Mouse (Mus musculus): ENCODE results near the gene Klk1b1.
A peak's percentile ranks its signal among the peaks of the same experiment; 100 is the strongest.
"Not testable (repeated sequence)": the region's sequence is repeated elsewhere in the genome, so short reads cannot be mapped to it uniquely, and the experiment has no call there.

Gene Klk1b1

GRCm38 (mm10) chr7:43966451-43966850, at the start of gene Klk1b1:
Gene Klk1b1 (plus strand): TSS chr7:43966751.
- DNase-seq (ENCODE audit: low spot score in 2 of 2), result no peak

GRCm38 (mm10) chr7:43918426-43918825, 48.1 kb upstream of the Klk1b1 start:
- DNase-seq (ENCODE audit: low spot score in 2 of 2), result no peak

- no peak for DNase-seq (ENCODE audit: low spot score in 2 of 2)
These were observed 47.7 kb upstream of the Klk1b1 start for GRCm38 (mm10) chr7:43918871-43919270.

GRCm38 (mm10) chr7:43919559-43920451, 46.7 kb upstream of the Klk1b1 start:
- DNase-seq (ENCODE audit: low spot score in 2 of 2), result peak; percentile 51 to 73

GRCm38 (mm10) chr7:43920582-43920981, 46.0 kb upstream of the Klk1b1 start:
- no peak for DNase-seq (ENCODE audit: low spot score in 2 of 2)

- no peak for DNase-seq (ENCODE audit: low spot score in 2 of 2)
These were observed 45.5 kb upstream of the Klk1b1 start for GRCm38 (mm10) chr7:43921087-43921486.

GRCm38 (mm10) chr7:43921941-43922340, 44.6 kb upstream of the Klk1b1 start:
- DNase-seq (ENCODE audit: low spot score in 2 of 2), result no peak

- DNase-seq (ENCODE audit: low spot score in 2 of 2), result no peak
These were observed 40.6 kb upstream of the Klk1b1 start for GRCm38 (mm10) chr7:43925985-43926384.

GRCm38 (mm10) chr7:43928521-43928920, 38.0 kb upstream of the Klk1b1 start:
- no peak for DNase-seq (ENCODE audit: low spot score in 2 of 2)

GRCm38 (mm10) chr7:43932337-43932736, 34.2 kb upstream of the Klk1b1 start:
- no peak for DNase-seq (ENCODE audit: low spot score in 2 of 2)

GRCm38 (mm10) chr7:43933440-43933839, 33.1 kb upstream of the Klk1b1 start, which contains the start of gene Klk15:
Gene Klk15 (plus strand): TSS chr7:43933740.
- no peak for DNase-seq (ENCODE audit: low spot score in 2 of 2)

- no peak for DNase-seq (ENCODE audit: low spot score in 2 of 2)
These were observed 31.8 kb upstream of the Klk1b1 start for GRCm38 (mm10) chr7:43934747-43935146.

GRCm38 (mm10) chr7:43936551-43936950, 30.0 kb upstream of the Klk1b1 start:
- DNase-seq (ENCODE audit: low spot score in 2 of 2), result no peak

GRCm38 (mm10) chr7:43942293-43942692, 24.3 kb upstream of the Klk1b1 start:
- not testable (repeated sequence) for DNase-seq (ENCODE audit: low spot score in 2 of 2)

GRCm38 (mm10) chr7:43944727-43945264, 21.8 kb upstream of the Klk1b1 start:
- DNase-seq (ENCODE audit: low spot score in 2 of 2), result no peak

GRCm38 (mm10) chr7:43950364-43950763, 16.2 kb upstream of the Klk1b1 start, which contains the start of gene Klk1b8:
Gene Klk1b8 (plus strand): TSS chr7:43950664.
- no peak for DNase-seq (ENCODE audit: low spot score in 2 of 2)

GRCm38 (mm10) chr7:43952703-43953102, 13.8 kb upstream of the Klk1b1 start:
- peak; percentile 3 to 5 for DNase-seq (ENCODE audit: low spot score in 2 of 2)

- no peak for DNase-seq (ENCODE audit: low spot score in 2 of 2)
These were observed 507 bp downstream of the Klk1b1 start for GRCm38 (mm10) chr7:43967058-43967457.

GRCm38 (mm10) chr7:43967612-43968011, 1.1 kb downstream of the Klk1b1 start:
- no peak for DNase-seq (ENCODE audit: low spot score in 2 of 2)

GRCm38 (mm10) chr7:43975761-43976160, 9.2 kb downstream of the Klk1b1 start, which contains the start of gene Klk1b9:
Gene Klk1b9 (plus strand): TSS chr7:43976061.
- DNase-seq (ENCODE audit: low spot score in 2 of 2), result not testable (repeated sequence)

GRCm38 (mm10) chr7:43985657-43986056, 19.1 kb downstream of the Klk1b1 start:
- no peak for DNase-seq (ENCODE audit: low spot score in 2 of 2)

- DNase-seq (ENCODE audit: low spot score in 2 of 2), result not testable (repeated sequence)
These were observed 28.3 kb downstream of the Klk1b1 start for GRCm38 (mm10) chr7:43994821-43995220.

GRCm38 (mm10) chr7:43995577-43995976, 29.0 kb downstream of the Klk1b1 start, which contains the start of gene Klk1b11:
Gene Klk1b11 (plus strand): TSS chr7:43995877.
- not testable (repeated sequence) for DNase-seq (ENCODE audit: low spot score in 2 of 2)

Measured in frontal cortex, postnatal 36 days (tissue).